ENCODE assay signal across 10 mouse cellular contexts in the genomic region with DNA sequence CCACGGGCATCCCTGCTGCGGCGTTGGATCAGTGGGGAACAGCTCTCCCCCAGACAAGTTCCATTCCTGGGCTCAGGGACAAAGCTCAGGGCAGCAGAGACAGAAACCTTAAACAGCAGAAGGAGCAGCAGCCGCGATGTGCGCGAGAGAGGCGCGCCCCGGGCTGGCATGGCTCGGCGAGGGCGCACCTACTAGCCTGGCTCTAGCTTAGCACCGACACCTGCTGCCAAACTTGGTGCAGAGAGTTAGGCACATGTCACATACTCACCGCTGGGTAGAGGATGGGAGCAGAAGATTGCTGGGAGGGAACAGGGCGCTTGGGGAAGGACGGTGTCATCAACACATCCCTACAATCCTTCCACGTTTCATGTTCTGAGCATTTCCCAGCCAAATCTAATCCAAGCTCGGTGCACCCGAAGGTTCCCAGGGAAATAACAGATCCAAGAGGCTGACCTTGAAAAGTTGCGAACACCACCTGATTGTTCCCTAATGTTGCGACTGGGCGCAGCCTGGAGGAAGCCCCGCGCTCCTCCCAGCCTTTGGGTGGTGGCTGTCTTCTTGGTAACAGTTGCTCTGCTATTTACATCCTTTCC. TPM values are rescaled to one million over a fixed set of nuclear protein-coding genes. Genes with fewer than 3 reads are reported as not detected.
DNase-seq lines count a peak whose midpoint lies in the region; ATAC-seq and TF ChIP-seq lines count a peak whose summit lies in the region.
"Had no signal": no experiment of that assay in that cellular context is flagged by ENCODE, and none has a peak within 500 bp of the region (broad histone marks: within the 10 kb centered on the region; RNA-seq: fewer than 3 reads in every experiment).

No protein-coding gene starts in this region.

- H3K27me3 ChIP-seq in heart, adult 2 months (ENCODE audit: control insufficient read depth, insufficient read depth, low read length), result peaks cover 3% of the 10 kb centered on the region
- peaks cover 31% of the 10 kb centered on the region for H3K27me3 ChIP-seq in forebrain, embryonic 10.5 days (ENCODE audit: poor library complexity, severe bottlenecking)
- peaks cover 14% of the 10 kb centered on the region for H3K27me3 ChIP-seq in intestine, embryonic 14.5 days (replicated peaks; ENCODE audit: control insufficient read depth, insufficient read depth, low read length)
- peaks cover 12% of the 10 kb centered on the region for H3K27me3 ChIP-seq in midbrain, embryonic 11.5 days (ENCODE audit: control insufficient read depth, insufficient read depth, low read length)

- 1% methylated on average over 25 of the region's 25 CpGs for WGBS in heart, adult 2 months
- 2% methylated on average over 25 of the region's 25 CpGs for WGBS in forebrain, embryonic 10.5 days
- WGBS in intestine, embryonic 14.5 days, result 1% methylated on average over 25 of the region's 25 CpGs
- WGBS in midbrain, embryonic 11.5 days, result 2% methylated on average over 25 of the region's 25 CpGs

- H3K27ac ChIP-seq in heart, adult 2 months, result no peak overlapping the region
- peak overlapping the region; percentile 84 for H3K27ac ChIP-seq in forebrain, embryonic 10.5 days
- H3K27ac ChIP-seq in intestine, embryonic 14.5 days (ENCODE audit: low read depth), result no peak overlapping the region
- H3K27ac ChIP-seq in midbrain, embryonic 11.5 days (ENCODE audit: low read depth, low read length), result no peak overlapping the region

- TF ChIP-seq POLR2A in heart, adult 2 months (IDR thresholded peaks at IDR 0.05; ENCODE audit: insufficient read depth, low read depth, low read length), result no peak

- H3K4me3 ChIP-seq in heart, adult 2 months, result peak overlapping the region; percentile 39; the same call in 1 of the 2 replicates
- peak overlapping the region; percentile 71 for H3K4me3 ChIP-seq in forebrain, embryonic 10.5 days
- peak overlapping the region; percentile 57 for H3K4me3 ChIP-seq in intestine, embryonic 14.5 days (ENCODE audit: low read depth, low read length)
- H3K4me3 ChIP-seq in midbrain, embryonic 11.5 days (ENCODE audit: low read depth, low read length), result peak overlapping the region; percentile 53

- H3K36me3 ChIP-seq in heart, adult 2 months (ENCODE audit: control insufficient read depth, insufficient read depth, low read length), result no peaks in the 10 kb centered on the region
- H3K36me3 ChIP-seq in forebrain, embryonic 10.5 days (replicated peaks), result no peaks in the 10 kb centered on the region
- H3K36me3 ChIP-seq in intestine, embryonic 14.5 days (ENCODE audit: control insufficient read depth, insufficient read depth, low read length), result no peaks in the 10 kb centered on the region
- H3K36me3 ChIP-seq in midbrain, embryonic 11.5 days (ENCODE audit: control insufficient read depth, insufficient read depth, low read length), result no peaks in the 10 kb centered on the region

- TF ChIP-seq CTCF in heart, adult 2 months (IDR thresholded peaks at IDR 0.05), result no peak

- H3K9me3 ChIP-seq in forebrain, embryonic 10.5 days, result no peaks in the 10 kb centered on the region
- no peaks in the 10 kb centered on the region for H3K9me3 ChIP-seq in intestine, embryonic 14.5 days (ENCODE audit: control insufficient read depth, low read length)
- H3K9me3 ChIP-seq in midbrain, embryonic 11.5 days (ENCODE audit: control insufficient read depth, low read length), result no peaks in the 10 kb centered on the region

- intact Hi-C loops in heart, adult 2 months (cut with DNase I), result no loop called here

- ATAC-seq in intestine, embryonic 14.5 days (replicated peaks; ENCODE audit: low FRiP score, low TSS enrichment, low read depth), result peak; percentile 32; the same call in 1 of the 2 replicates
- peak; percentile 49 for ATAC-seq in midbrain, embryonic 11.5 days (ENCODE audit: low FRiP score)

- peaks cover 1% of the 10 kb centered on the region; the same call in 1 of the 2 replicates for H3K4me1 ChIP-seq in heart, adult 2 months (ENCODE audit: control insufficient read depth, insufficient read depth, low read length)
- peaks cover 23% of the 10 kb centered on the region for H3K4me1 ChIP-seq in forebrain, embryonic 10.5 days
- 0 out of 2 replicates have a peak, but pooled peaks cover 6% of the 10 kb centered on the region for H3K4me1 ChIP-seq in intestine, embryonic 14.5 days (replicated peaks; ENCODE audit: control insufficient read depth, insufficient read depth, low read length)
- H3K4me1 ChIP-seq in midbrain, embryonic 11.5 days (ENCODE audit: control insufficient read depth, insufficient read depth, low read length), result peaks cover 7% of the 10 kb centered on the region

- H3K9ac ChIP-seq in heart, adult 2 months (ENCODE audit: low read depth, low read length), result no peak overlapping the region
- no peak overlapping the region for H3K9ac ChIP-seq in intestine, embryonic 14.5 days (ENCODE audit: low read length)
- peak overlapping the region; percentile 62 for H3K9ac ChIP-seq in midbrain, embryonic 11.5 days (ENCODE audit: low read length)

- no peak for DNase-seq in heart, adult 2 months
- no peak for DNase-seq in heart, adult 9 months (ENCODE audit: low spot score in 2 of 2)
- DNase-seq in R1 (ENCODE audit: low read depth, low spot score) (peak; percentile 3), adipocyte (ENCODE audit: low spot score) (no peak)
- DNase-seq in forebrain, embryonic 10.5 days (ENCODE audit: extremely low spot score, low spot score), result peak; percentile 23
- peak; percentile 63 for DNase-seq in intestine, embryonic 14.5 days (ENCODE audit: low spot score)
- peak; percentile 94 for DNase-seq in midbrain, embryonic 11.5 days (ENCODE audit: low spot score, missing footprints)
- peak; percentile 64 for DNase-seq in testis, postnatal 10 days (ENCODE audit: low spot score)

- TF ChIP-seq EP300 in heart, adult 2 months (IDR thresholded peaks at IDR 0.05; ENCODE audit: insufficient read depth, low read depth, low read length), result no peak

- H3K4me2 ChIP-seq in intestine, embryonic 14.5 days (ENCODE audit: low read length), result peak overlapping the region; percentile 98
- H3K4me2 ChIP-seq in midbrain, embryonic 11.5 days, result peak overlapping the region; percentile 75

- no peaks in the 10 kb centered on the region for H3K79me2 ChIP-seq in heart, adult 2 months (replicated peaks; ENCODE audit: control insufficient read depth, insufficient read depth, low read length)

RNA-seq across cellular contexts. Expression of gene Gpr37, which starts 1.5 kb away (rescaled TPM):
- total RNA-seq in heart, adult 2 months (2021), result not detected
- 0.03 and 0.10 TPM in 2 replicates for polyA plus RNA-seq in heart, adult 2 months (2012; rRNA removed)
- 0.39 and 0.47 TPM in 2 replicates for polyA plus RNA-seq in forebrain, embryonic 10.5 days (2016; fragmentation: Nextera tagmentation; extraction: Ambion mirVana)
- 0.48 and 0.53 TPM in 2 replicates for polyA plus RNA-seq in intestine, embryonic 14.5 days (2014; fragmentation: Nextera tagmentation; extraction: Ambion mirVana)
- polyA plus RNA-seq in midbrain, embryonic 11.5 days (2014; fragmentation: Nextera tagmentation; extraction: Ambion mirVana), result 0.52 and 0.82 TPM in 2 replicates
- total RNA-seq: heart, postnatal 36 days; MEL had no signal

Comparison
In these comparisons a context has a peak if more than half of its experiments do, and no peak if none do; other contexts are left out.
1. DNase-seq: peak in R1 (single experiment), forebrain, embryonic 10.5 days (single experiment), intestine, embryonic 14.5 days (single experiment), midbrain, embryonic 11.5 days (single experiment) and testis, postnatal 10 days (single experiment); none in heart, adult 2 months (0 of 2), heart, adult 9 months (0 of 2) and adipocyte (single experiment).
2. Peak in every context shown above with its lines, with median percentiles within 50 percentile points of each other: H3K4me3 ChIP-seq.